Mouse (Mus musculus): ENCODE data around the gene Prss27.
A peak's percentile ranks its signal among the peaks of the same experiment; 100 is the strongest.
"Not testable (repeated sequence)": the region's sequence is repeated elsewhere in the genome, so short reads cannot be mapped to it uniquely, and the experiment has no call there.

The Prss27 gene

GRCm38 (mm10) chr17:24030551-24030950 lies 7.4 kb upstream of the Prss27 start:
- DNase-seq (ENCODE audit: low read depth, low spot score): no peak

GRCm38 (mm10) chr17:24035087-24035486 lies 2.9 kb upstream of the Prss27 start:
- DNase-seq (ENCODE audit: low read depth, low spot score): no peak

GRCm38 (mm10) chr17:24036954-24037353 lies 990 bp upstream of the Prss27 start:
- no peak for DNase-seq (ENCODE audit: low read depth, low spot score)

- DNase-seq (ENCODE audit: low read depth, low spot score): no peak
Measured at GRCm38 (mm10) chr17:24037360-24037759, 584 bp upstream of the Prss27 start.

- no peak for DNase-seq (ENCODE audit: low read depth, low spot score)
Measured at GRCm38 (mm10) chr17:24044482-24044881, 6.5 kb downstream of the Prss27 start.

GRCm38 (mm10) chr17:24045608-24046007 lies 7.7 kb downstream of the Prss27 start:
- DNase-seq (ENCODE audit: low read depth, low spot score): no peak

GRCm38 (mm10) chr17:24046026-24046425 lies 8.1 kb downstream of the Prss27 start:
- DNase-seq (ENCODE audit: low read depth, low spot score): no peak

- no peak for DNase-seq (ENCODE audit: low read depth, low spot score)
Measured at GRCm38 (mm10) chr17:24048053-24048452, 10.1 kb downstream of the Prss27 start.

GRCm38 (mm10) chr17:24049008-24049407 lies 11.1 kb downstream of the Prss27 start:
- peak; percentile 79 for DNase-seq (ENCODE audit: low read depth, low spot score)

- DNase-seq (ENCODE audit: low read depth, low spot score): peak; percentile 26
Measured at GRCm38 (mm10) chr17:24056636-24057625, 19.0 kb downstream of the Prss27 start.

- peak; percentile 29 for DNase-seq (ENCODE audit: low read depth, low spot score)
Measured at GRCm38 (mm10) chr17:24057730-24058245, 19.8 kb downstream of the Prss27 start.

GRCm38 (mm10) chr17:24062459-24063155 lies 24.7 kb downstream of the Prss27 start:
- no peak for DNase-seq (ENCODE audit: low read depth, low spot score)

- peak; percentile 44 for DNase-seq (ENCODE audit: low read depth, low spot score)
Measured at GRCm38 (mm10) chr17:24068271-24068670, 30.3 kb downstream of the Prss27 start.

- peak; percentile 17 for DNase-seq (ENCODE audit: low read depth, low spot score)
Measured at GRCm38 (mm10) chr17:24069531-24069930, 31.6 kb downstream of the Prss27 start.

- DNase-seq (ENCODE audit: low read depth, low spot score): peak; percentile 99
Measured at GRCm38 (mm10) chr17:24072919-24073696, 35.2 kb downstream of the Prss27 start, which contains the start of gene Kctd5. Kctd5 (minus strand) TSS chr17:24073485.

- DNase-seq (ENCODE audit: low read depth, low spot score): no peak
Measured at GRCm38 (mm10) chr17:24077101-24077500, 39.2 kb downstream of the Prss27 start.

GRCm38 (mm10) chr17:24084593-24084992 lies 46.6 kb downstream of the Prss27 start:
- DNase-seq (ENCODE audit: low read depth, low spot score): no peak

GRCm38 (mm10) chr17:24086399-24086798 lies 48.5 kb downstream of the Prss27 start:
- DNase-seq (ENCODE audit: low read depth, low spot score): not testable (repeated sequence)

- no peak for DNase-seq (ENCODE audit: low read depth, low spot score)
Measured at GRCm38 (mm10) chr17:24090575-24090974, 52.6 kb downstream of the Prss27 start.
